Mouse (Mus musculus) embryo, embryonic 10 days (tissue): ENCODE data around the gene Psmb2.

Experiments
- DNase-seq: peaks from one replicate; pipeline ENCODE4 v3.0.0-alpha.2; 2015; ENCODE audit warnings: low spot score

The Psmb2 gene

GRCm38 (mm10) chr4:126677054-126678003, at the start of gene Psmb2:
Psmb2 (plus strand) TSS chr4:126677630.
- DNase-seq: peak; percentile 99

GRCm38 (mm10) chr4:126631922-126632321, 45.5 kb upstream of the Psmb2 start:
- DNase-seq: no peak

GRCm38 (mm10) chr4:126632668-126633067, 44.8 kb upstream of the Psmb2 start:
- no peak for DNase-seq

GRCm38 (mm10) chr4:126636330-126636729, 41.1 kb upstream of the Psmb2 start:
- no peak for DNase-seq

- DNase-seq: no peak
These were observed 40.0 kb upstream of the Psmb2 start for GRCm38 (mm10) chr4:126637446-126637845.

- no peak for DNase-seq
These were observed 38.1 kb upstream of the Psmb2 start for GRCm38 (mm10) chr4:126639339-126639738.

- DNase-seq: no peak
These were observed 35.5 kb upstream of the Psmb2 start for GRCm38 (mm10) chr4:126641901-126642300.

- DNase-seq: no peak
These were observed 33.6 kb upstream of the Psmb2 start for GRCm38 (mm10) chr4:126643815-126644214.

- DNase-seq: no peak
These were observed 33.0 kb upstream of the Psmb2 start for GRCm38 (mm10) chr4:126644333-126644963.

GRCm38 (mm10) chr4:126647996-126648910, 29.2 kb upstream of the Psmb2 start:
- no peak for DNase-seq

- DNase-seq: no peak
These were observed 24.3 kb upstream of the Psmb2 start for GRCm38 (mm10) chr4:126653148-126653547.

- peak; percentile 92 for DNase-seq
These were observed 22.1 kb upstream of the Psmb2 start for GRCm38 (mm10) chr4:126655356-126655755.

- no peak for DNase-seq
These were observed 16.2 kb upstream of the Psmb2 start for GRCm38 (mm10) chr4:126661249-126661648.

GRCm38 (mm10) chr4:126667075-126667474, 10.4 kb upstream of the Psmb2 start:
- DNase-seq: no peak

- no peak for DNase-seq
These were observed 4.9 kb downstream of the Psmb2 start for GRCm38 (mm10) chr4:126682298-126682697.

GRCm38 (mm10) chr4:126683084-126683483, 5.7 kb downstream of the Psmb2 start:
- DNase-seq: no peak

- DNase-seq: no peak
These were observed 12.0 kb downstream of the Psmb2 start for GRCm38 (mm10) chr4:126689457-126689856.

- no peak for DNase-seq
These were observed 15.6 kb downstream of the Psmb2 start for GRCm38 (mm10) chr4:126693021-126693420.

- no peak for DNase-seq
These were observed 19.5 kb downstream of the Psmb2 start for GRCm38 (mm10) chr4:126696908-126697307.

GRCm38 (mm10) chr4:126706630-126707438, 29.4 kb downstream of the Psmb2 start:
- peak; percentile 75 for DNase-seq

GRCm38 (mm10) chr4:126707439-126707826, 30.0 kb downstream of the Psmb2 start:
- DNase-seq: no peak
